Mouse (Mus musculus) liver, embryonic 14.5 days (tissue): Measurements from ENCODE around the gene Polr2f. TPM values are rescaled to one million over a fixed set of nuclear protein-coding genes. Genes with fewer than 3 reads are reported as not detected.
A peak's percentile ranks its signal among the peaks of the same experiment; 100 is the strongest.

Experiments
- ATAC-seq: fragments of 200-750 bp; cut with Nextera tagmentation; 2 replicates; pipeline ENCODE4 v1.8.0; 2017; ENCODE audit warnings: moderate number of reproducible peaks, mild to moderate bottlenecking, moderate library complexity; ENCODE audit not compliant: insufficient read depth
- DNase-seq, 3 experiments: peaks; one replicate each; pipeline ENCODE4 v3.0.0-alpha.2; 2012 to 2013; ENCODE audit warnings: low read depth in 3 of 3, low spot score in 3 of 3
- H3K27ac ChIP-seq: fragments of 300-500 bp; sonication (generic); 2 replicates; pipeline ENCODE4 v1.5.1; 2014; ENCODE audit warnings: moderate library complexity, mild to moderate bottlenecking, control low read depth, inconsistent platforms
- H3K27me3 ChIP-seq: fragments of 300-500 bp; sonication (generic); 2 replicates; pipeline ENCODE4 v1.6.1; 2014; ENCODE audit warnings: mild to moderate bottlenecking, low read length, moderate library complexity; ENCODE audit not compliant: control insufficient read depth, insufficient read depth
- H3K36me3 ChIP-seq: fragments of 300-500 bp; sonication (generic); replicated peaks from 2 replicates; pipeline ENCODE4 v1.6.1; 2014; ENCODE audit warnings: low read depth; ENCODE audit not compliant: control insufficient read depth, insufficient read depth
- H3K4me1 ChIP-seq, 2 experiments: fragments of 200-500 bp in 1 of 2; fragments of 300-500 bp in 1 of 2; sonication (generic) in 1 of 2; replicated peaks; 2 replicates each; pipeline ENCODE4 v1.6.1; 2012 to 2014; ENCODE audit warnings: antibody characterized with exemption in 1 of 2, inconsistent platforms in 1 of 2, low read length in 1 of 2; ENCODE audit not compliant: control insufficient read depth in 2 of 2, insufficient read depth in 2 of 2
- H3K4me2 ChIP-seq: fragments of 300-500 bp; sonication (generic); 2 replicates; pipeline ENCODE4 v1.6.1; 2014; ENCODE audit warnings: low read depth, mild to moderate bottlenecking, control low read depth, moderate library complexity
- H3K4me3 ChIP-seq, 2 experiments: fragments of 200-500 bp in 1 of 2; fragments of 300-500 bp in 1 of 2; sonication (generic) in 1 of 2; 2 replicates each; pipeline ENCODE4 v1.5.1; 2012 to 2014; ENCODE audit warnings: low read depth in 2 of 2, low read length in 2 of 2, mild to moderate bottlenecking in 2 of 2, control low read depth in 1 of 2, inconsistent platforms in 1 of 2, moderate library complexity in 1 of 2; ENCODE audit not compliant: insufficient read depth in 1 of 2
- H3K9ac ChIP-seq: fragments of 300-500 bp; sonication (generic); replicated peaks from 2 replicates; pipeline ENCODE4 v1.6.1; 2014; ENCODE audit warnings: mild to moderate bottlenecking, control low read depth, moderate library complexity
- H3K9me3 ChIP-seq: fragments of 300-500 bp; sonication (generic); 2 replicates; pipeline ENCODE4 v1.6.1; 2016; ENCODE audit warnings: low read length, mixed read lengths; ENCODE audit not compliant: control insufficient read depth
- CTCF ChIP-seq: IDR thresholded peaks from 2 replicates; pipeline ENCODE4 v1.5.1; 2016; ENCODE audit warnings: antibody characterized with exemption, low read depth, control low read depth
- EP300 ChIP-seq: IDR thresholded peaks from 2 replicates; pipeline ENCODE4 v1.6.1; 2016; ENCODE audit warnings: antibody characterized with exemption, low read depth
- WGBS: fragments of 180-500 bp; shearing (Covaris S2); extraction: QIAGEN DNeasy Blood & Tissue Kit; methylation state at CpG from one replicate; pipeline ENCODE4 v1.1.7; 2014; ENCODE audit not compliant: insufficient replicate concordance; 5-methylcytosine and 5-hydroxymethylcytosine counted together
- polyA plus RNA-seq, 2 experiments: library from polyadenylated mRNA; depleted of rRNA in 1 of 2; stranded (reverse) in 1 of 2; unstranded in 1 of 2; fragments of >200 nt; fragmentation: Nextera tagmentation in 1 of 2; extraction: Ambion mirVana in 1 of 2; gene quantifications; 2 replicates each; pipeline versions ENCODE4 v1.2.1 to v1.2.3; 2012 to 2014

The Polr2f gene
- polyA plus RNA-seq, 2 experiments = 112 to 183 TPM

DNA sequence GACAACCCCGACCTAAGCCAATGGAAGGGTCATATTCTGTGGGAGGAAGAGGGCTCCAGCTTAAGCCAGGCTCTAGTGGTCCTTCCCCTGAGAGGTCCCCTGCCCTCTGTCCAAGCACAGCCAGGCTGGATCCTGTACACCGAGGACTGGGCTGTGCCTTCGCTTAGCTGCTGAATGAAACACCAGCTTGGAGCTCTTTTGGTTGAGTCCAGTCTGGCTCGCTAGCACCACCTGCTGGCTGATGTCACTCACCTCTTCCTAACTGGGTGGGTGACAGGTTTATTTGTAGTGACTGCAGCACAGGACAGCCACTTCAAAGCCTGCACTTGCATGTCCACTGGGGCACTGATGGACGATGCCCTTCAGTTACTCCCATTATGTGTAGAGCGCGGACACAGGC, 7.7 kb downstream of the Polr2f start:
- Histone ChIP-seq H3K27me3 (no peaks in the 10 kb centered on the region), H3K4me3 (no peak overlapping the region), H3K9me3 (no peaks in the 10 kb centered on the region), H3K4me2 (no peak overlapping the region), H3K4me1 (no peaks in the 10 kb centered on the region), H3K36me3 (peaks cover 30% of the 10 kb centered on the region), H3K9ac (no peak overlapping the region), H3K27ac (no peak overlapping the region)
- DNase-seq (peak; percentile 56 to 70 (median 56)), ATAC-seq (peak; percentile 57)
- TF ChIP-seq EP300 (no peak), CTCF (peak; percentile 99)
- 51% methylated on average over 7 of the region's 7 CpGs for WGBS

DNA sequence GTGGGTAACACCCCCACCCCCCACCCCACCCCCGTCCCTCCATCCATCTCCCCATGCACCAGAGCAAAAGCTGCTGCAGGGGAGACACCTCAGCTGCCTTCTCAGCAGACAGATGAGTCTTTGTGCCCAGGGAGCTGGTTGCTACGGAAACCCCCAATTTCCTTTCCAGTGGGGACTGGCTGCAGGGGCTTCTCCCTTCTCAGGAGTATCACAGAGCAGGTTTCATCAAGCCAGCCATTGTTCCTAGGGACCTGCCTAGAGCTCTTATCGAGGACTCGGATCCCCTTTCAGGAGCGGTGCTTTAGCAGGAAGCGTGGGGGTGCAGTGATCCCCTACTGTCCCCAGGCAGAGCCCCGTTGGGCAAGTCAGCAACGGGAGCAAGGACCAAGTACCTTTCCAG, 11.1 kb downstream of the Polr2f start:
- DNase-seq = no peak
- H3K27me3 ChIP-seq = no peaks in the 10 kb centered on the region
- 80% methylated on average over 8 of the region's 8 CpGs for WGBS
- H3K36me3 ChIP-seq = peaks cover 17% of the 10 kb centered on the region
- TF ChIP-seq EP300 (no peak), CTCF (no peak)
- no peaks in the 10 kb centered on the region for H3K9me3 ChIP-seq
- ATAC-seq = no peak
- H3K4me3 ChIP-seq = no peak overlapping the region
- H3K4me1 ChIP-seq = 0 out of 4 replicates have a peak, but pooled peaks cover 0 to 2% of the 10 kb centered on the region in 2 experiments
- H3K9ac ChIP-seq = no peak overlapping the region
- H3K4me2 ChIP-seq = no peak overlapping the region
- H3K27ac ChIP-seq = no peak overlapping the region

DNA sequence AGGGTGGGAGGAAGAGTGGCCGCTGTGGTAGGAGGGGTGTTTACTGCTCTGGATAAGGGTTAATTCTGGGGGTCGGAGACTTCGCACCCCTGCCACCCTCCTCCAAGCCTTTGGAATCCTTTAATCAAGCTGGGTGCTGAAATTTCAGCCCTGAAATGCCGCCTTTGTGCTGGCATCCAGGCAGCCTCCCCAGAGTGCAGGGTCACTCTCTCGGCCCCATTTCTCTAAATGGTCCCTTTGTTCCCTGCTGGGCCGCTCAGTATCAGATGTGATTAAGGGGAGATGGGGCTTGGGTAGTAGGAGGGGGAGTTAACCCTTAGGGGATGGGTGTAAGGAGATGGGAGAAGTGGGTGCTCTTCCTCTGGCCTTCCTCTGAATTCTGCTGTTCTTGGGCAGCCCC, 11.9 kb downstream of the Polr2f start:
- ATAC-seq (no peak), DNase-seq (no peak)
- Histone ChIP-seq H3K36me3 (peaks cover 10% of the 10 kb centered on the region), H3K9ac (no peak overlapping the region), H3K4me2 (no peak overlapping the region), H3K27me3 (no peaks in the 10 kb centered on the region), H3K9me3 (no peaks in the 10 kb centered on the region), H3K4me3 (no peak overlapping the region), H3K27ac (no peak overlapping the region), H3K4me1 (0 out of 4 replicates have a peak, but pooled peaks cover 0 to 2% of the 10 kb centered on the region in 2 experiments)
- WGBS = 78% methylated on average over 6 of the region's 6 CpGs
- TF ChIP-seq CTCF = no peak
- no peak for TF ChIP-seq EP300

DNA sequence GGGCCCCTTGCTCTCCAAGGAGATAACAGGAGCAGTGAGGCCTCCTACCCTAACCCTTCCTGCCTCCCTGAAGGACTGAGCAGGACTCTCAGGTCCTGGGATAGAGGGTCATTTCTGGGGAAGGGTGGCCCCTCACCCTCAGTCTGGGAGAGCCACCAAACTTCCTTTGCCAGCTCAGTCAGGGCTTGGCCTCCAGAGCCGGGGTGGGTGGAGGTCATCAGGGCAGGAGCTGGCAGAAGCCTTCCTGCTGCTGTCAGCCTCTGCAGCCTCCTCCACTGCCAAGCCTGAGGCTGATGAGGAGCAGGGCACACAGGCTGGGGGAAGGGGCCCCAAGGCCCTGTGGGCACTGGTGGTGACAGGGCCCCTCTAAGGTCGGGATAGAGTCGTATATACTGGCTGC, 14.8 kb downstream of the Polr2f start:
- no peaks in the 10 kb centered on the region for H3K9me3 ChIP-seq
- TF ChIP-seq CTCF = no peak
- WGBS = 32% methylated on average over 3 of the region's 3 CpGs
- H3K27ac ChIP-seq = no peak overlapping the region
- H3K36me3 ChIP-seq = peaks cover 5% of the 10 kb centered on the region
- H3K4me3 ChIP-seq = no peak overlapping the region
- H3K9ac ChIP-seq = no peak overlapping the region
- H3K4me1 ChIP-seq = 0 out of 4 replicates have a peak, but pooled peaks cover 0 to 2% of the 10 kb centered on the region in 2 experiments
- H3K27me3 ChIP-seq = no peaks in the 10 kb centered on the region
- DNase-seq (no peak), ATAC-seq (no peak)
- no peak overlapping the region for H3K4me2 ChIP-seq

DNA sequence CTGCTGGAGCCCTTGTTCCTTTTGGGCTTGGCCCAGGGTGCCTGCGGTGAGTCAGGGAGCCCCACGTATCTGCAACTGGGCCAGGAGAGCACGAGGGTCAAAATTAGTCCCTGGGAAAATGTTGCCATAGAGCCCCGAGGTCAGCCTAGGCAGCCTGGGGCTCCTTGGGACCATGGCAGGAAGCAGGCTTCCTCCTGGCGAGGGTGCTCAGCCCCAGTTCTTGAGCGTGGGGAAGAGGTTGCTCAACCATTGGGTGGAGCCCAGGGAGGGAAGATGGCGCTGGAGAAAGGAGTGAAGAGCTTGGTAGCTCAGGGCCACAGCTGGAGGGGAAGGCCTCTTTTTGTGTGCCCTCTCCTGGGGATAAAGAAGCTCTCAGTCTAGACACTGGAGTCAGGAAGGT, 21.5 kb downstream of the Polr2f start:
- TF ChIP-seq CTCF (no peak), EP300 (no peak)
- no peak for ATAC-seq

More for the DNA sequence above, 21.5 kb downstream of the Polr2f start:
- Histone ChIP-seq H3K4me3 (no peak overlapping the region), H3K4me1 (no peaks in the 10 kb centered on the region), H3K27ac (no peak overlapping the region), H3K36me3 (no peaks in the 10 kb centered on the region), H3K9me3 (no peaks in the 10 kb centered on the region), H3K27me3 (peaks cover 34% of the 10 kb centered on the region), H3K4me2 (no peak overlapping the region), H3K9ac (no peak overlapping the region)
- DNase-seq = no peak
- 34% methylated on average over 7 of the region's 7 CpGs for whole genome bisulfite sequencing
